Mouse (Mus musculus) adrenal gland, postnatal 0 days (tissue): ENCODE measurements around the gene Rassf5. TPM values are rescaled to one million over a fixed set of nuclear protein-coding genes. Genes with fewer than 3 reads are reported as not detected.

Experiments
- polyA plus RNA-seq: library from polyadenylated mRNA; unstranded; fragments of >200 nt; fragmentation: Nextera tagmentation; extraction: Ambion mirVana; gene quantifications from 2 replicates; pipeline ENCODE4 v1.2.1, GENCODE M21; 2015

The Rassf5 gene
- polyA plus RNA-seq = 2.6 and 4.2 TPM in 2 replicates

DNA sequence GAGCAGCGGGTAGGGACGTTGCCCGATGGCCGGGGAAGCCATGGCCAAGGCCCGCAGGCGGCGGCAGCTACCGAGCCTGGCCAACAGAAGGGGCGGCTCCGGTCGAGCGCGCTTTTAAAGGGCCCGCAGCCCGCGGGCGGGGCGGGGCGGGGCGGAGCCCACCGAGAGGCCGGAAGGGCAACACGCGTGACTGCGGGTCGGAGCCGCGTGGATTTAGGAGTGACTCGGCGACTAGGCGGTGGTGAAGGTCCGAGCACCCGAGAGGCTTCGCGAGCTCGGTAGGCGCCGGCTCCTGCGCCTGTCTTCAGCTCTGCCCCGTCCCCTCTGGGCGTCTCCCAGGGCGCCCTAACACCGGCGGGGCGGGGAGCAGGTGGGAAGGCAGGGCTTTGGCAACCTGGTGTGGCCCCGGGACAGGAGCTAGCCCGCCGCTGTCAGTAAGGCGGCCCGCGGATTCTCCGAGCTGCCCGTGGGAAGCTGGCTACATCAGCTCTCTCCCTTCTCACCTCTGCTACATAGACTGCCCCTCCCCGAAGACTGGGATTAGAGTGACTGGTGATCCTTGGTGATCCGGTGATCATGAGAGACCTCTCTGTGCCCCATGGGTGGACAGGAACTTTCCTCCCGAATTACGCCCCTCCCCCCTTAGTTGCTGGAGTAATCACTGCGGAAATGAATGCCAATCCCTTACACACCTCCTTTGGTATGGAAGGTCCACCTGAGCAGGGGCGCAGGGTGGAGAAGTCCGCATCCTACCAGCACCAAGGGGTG lies at the start of gene Rassf5:
Gene Rassf5, minus strand, starts transcription at position 170 of the 768 bp plus-strand sequence.

DNA sequence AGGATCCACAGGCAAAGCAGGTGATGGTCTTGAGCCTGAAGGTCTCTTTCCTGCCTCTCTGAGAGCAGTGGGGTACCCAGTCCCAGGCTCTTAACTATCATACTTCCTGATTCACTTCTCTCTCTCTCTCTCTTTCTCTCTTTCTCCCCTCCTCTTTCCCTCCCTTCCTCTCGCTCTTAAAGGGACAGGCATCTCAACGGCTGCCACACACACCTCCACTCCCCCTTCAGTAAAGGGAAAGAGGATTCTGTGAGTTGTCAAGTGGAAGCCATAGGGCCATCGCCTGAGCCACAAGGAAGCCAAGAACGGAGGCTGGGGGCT lies 34.4 kb upstream of the Rassf5 start, which contains the start of gene Ikbke:
Gene Ikbke, minus strand, starts transcription at position 151 of the 321 bp plus-strand sequence.

DNA sequence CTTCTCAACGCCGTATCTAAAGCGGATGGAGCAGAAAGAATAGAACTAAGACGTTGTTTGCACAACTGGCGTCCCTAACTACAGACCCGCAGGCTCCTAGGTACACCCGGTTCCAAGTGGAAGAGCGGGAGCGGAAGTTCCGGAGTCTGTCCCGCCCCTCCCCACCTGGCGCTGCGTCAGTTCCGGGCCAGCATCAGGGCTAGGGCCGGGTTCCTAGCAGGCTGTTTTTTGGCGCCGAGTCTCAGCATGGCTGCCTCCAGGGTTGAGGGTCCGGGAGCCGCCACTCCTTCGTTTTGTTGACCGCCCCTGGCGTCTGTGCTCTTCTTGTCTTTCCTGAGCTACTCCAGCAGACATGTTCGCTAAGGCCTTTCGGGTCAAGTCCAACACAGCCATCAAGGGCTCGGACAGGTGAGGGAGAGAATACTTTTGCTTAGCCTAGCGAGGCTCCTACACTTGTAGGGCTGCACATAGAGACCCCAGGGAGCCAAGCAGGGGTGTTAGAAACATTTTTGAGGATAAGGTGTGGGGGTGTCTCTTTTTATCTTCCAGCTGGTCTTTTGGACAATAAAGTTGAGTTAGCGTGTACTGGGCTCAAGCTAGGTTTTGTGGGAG lies 91.9 kb downstream of the Rassf5 start, which contains the start of gene Eif2d:
Gene Eif2d, plus strand, starts transcription at position 164 of the 612 bp plus-strand sequence.

DNA sequence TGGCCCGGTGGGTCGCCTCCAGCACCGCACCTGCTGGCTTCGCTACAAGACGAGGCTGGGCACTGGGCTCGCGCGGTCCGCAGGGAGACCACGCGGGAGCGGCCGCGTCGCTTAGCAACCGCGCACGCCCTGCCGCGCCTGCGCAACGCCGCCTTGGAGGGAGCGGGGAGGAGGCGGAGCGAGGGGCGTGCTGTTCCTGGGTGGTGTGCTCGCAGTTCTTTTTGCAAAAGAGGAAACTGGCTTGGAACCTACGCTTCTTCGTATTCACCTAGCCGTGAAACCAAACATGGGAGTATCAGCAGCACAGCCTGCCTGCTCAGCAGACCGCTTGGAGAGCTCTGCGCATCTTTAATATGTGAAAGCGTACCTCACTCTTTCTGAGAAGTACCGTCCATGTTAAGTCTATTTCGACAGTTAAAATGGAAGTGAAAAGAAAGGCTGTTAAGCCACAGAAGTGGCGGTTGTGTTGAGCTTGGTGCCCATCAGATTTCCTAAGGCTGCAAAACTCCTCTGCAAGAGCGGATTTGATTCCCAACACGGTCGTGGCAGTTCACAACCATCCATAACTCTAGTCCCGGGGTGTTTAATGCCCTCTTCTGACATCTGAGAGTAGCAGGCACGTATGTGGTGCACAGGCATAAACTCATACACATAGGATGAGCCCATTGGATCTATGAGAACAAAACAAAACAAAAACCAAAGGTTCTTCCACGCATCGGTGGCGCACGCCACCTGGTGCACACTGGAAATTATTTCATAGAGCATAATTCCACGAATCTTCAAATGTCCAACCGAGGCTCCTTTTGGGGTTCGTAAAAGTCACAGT lies 106.7 kb downstream of the Rassf5 start, which contains the start of gene Dyrk3:
Gene Dyrk3, minus strand, starts transcription at position 150 of the 826 bp plus-strand sequence.

Other genes with a start within 250 kb of the Rassf5 start
- 0.09 TPM in 1 of 2 replicates, not detected in the other for gene Il10, start 225.4 kb downstream of the Rassf5 start, polyA plus RNA-seq
- gene Mapkapk2, start 147.4 kb downstream of the Rassf5 start, polyA plus RNA-seq = 39.8 and 64.5 TPM in 2 replicates
- 5.0 and 6.6 TPM in 2 replicates for gene Dyrk3, start 106.9 kb downstream of the Rassf5 start, polyA plus RNA-seq
- 32.4 and 47.2 TPM in 2 replicates for gene Eif2d, start 92.1 kb downstream of the Rassf5 start, polyA plus RNA-seq
- gene Ikbke, start 34.3 kb upstream of the Rassf5 start, polyA plus RNA-seq = 3.8 and 4.9 TPM in 2 replicates